Mouse (Mus musculus) neutrophil, adult 65 days (primary cell): ENCODE results near the gene Vwde. TPM values are rescaled to one million over a fixed set of nuclear protein-coding genes. Genes with fewer than 3 reads are reported as not detected.

Source experiments
- total RNA-seq: library from RNA; stranded (reverse); gene quantifications from 2 replicates; pipeline ENCODE4 v1.2.4, GENCODE M21; 2023

The Vwde gene
- total RNA-seq = not detected in 2 replicates

GRCm38 (mm10) chr6:13224596-13225227 is at the start of gene Vwde:
Gene Vwde, minus strand, starts transcription at chr6:13224965.

Other genes with a start within 250 kb of the Vwde start
- 23.4 and 33.2 TPM in 2 replicates for gene Tmem106b, start 155.2 kb downstream of the Vwde start, total RNA-seq